Mouse (Mus musculus) embryo, embryonic 11 days (tissue): ENCODE results near the gene Tdpoz2.
"Not testable (repeated sequence)": the region's sequence is repeated elsewhere in the genome, so short reads cannot be mapped to it uniquely, and the experiment has no call there.

Experiments
- DNase-seq: peaks from one replicate; pipeline ENCODE4 v3.0.0-alpha.2; 2015

The Tdpoz2 gene

DNA sequence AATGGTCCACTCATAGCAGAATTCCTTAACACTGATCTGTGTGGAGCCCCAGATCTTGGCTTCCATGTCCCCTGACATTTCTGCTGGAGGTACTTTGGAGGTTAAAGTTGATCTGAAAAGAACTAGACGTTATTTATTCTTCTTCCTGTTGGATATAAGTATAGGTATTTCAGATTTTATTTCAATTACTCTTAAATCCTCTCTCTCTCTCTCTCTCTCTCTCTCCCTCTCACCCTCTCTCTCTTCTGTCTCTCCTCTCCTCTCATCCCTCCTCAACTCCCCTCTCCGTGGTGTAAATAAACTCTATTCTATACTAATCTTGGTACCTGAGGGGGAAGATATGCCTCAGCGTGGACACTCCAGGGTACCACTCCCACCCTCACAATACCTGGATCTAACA, at the start of gene Tdpoz2:
TSS of gene Tdpoz2 (minus strand) at position 101 of the 400 bp plus-strand sequence.
- no peak for DNase-seq

DNA sequence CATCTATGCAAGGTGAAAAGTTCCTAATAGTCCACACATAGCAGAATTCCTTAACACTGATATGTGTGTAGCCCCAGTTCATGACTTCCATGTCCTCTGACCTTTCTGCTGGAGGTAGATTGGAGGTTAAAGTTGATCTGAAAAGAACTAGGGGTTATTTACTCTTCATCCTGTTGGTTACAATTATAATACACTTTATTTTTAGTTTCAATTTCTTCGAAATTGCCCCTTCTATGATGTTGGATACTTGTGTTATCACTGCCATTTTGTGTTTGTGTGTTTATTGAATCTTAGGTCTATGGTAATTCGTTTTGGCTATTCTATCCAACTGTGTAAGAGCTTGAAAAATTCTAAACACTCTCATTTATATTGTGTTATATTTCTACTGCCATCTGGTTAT, 40.5 kb upstream of the Tdpoz2 start, which contains the start of gene Gm37596:
TSS of gene Gm37596 (minus strand) at position 101 of the 400 bp plus-strand sequence.
- not testable (repeated sequence) for DNase-seq

DNA sequence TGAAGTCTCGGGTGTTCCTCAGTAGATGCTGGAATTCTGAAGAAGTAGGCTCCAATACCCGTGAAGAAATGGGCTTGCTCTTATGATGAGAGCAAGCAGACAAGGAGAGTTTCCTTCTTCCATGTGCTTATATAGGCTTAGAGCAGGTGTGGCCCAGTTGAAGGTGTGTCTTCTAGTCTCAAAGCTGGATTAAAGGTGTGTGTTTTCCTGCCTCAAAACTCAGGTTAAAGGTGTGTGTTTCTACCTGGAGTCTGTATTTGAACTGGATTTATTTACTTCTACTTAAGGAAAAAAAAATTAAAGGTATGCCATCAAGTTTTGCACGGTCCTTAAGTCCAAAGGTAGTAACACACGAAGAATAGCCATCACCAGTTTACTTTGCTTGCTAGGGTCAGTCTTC, 23.7 kb upstream of the Tdpoz2 start, which contains the start of gene Tdpoz1:
TSS of gene Tdpoz1 (minus strand) at position 101 of the 400 bp plus-strand sequence.
- DNase-seq: not testable (repeated sequence)

DNA sequence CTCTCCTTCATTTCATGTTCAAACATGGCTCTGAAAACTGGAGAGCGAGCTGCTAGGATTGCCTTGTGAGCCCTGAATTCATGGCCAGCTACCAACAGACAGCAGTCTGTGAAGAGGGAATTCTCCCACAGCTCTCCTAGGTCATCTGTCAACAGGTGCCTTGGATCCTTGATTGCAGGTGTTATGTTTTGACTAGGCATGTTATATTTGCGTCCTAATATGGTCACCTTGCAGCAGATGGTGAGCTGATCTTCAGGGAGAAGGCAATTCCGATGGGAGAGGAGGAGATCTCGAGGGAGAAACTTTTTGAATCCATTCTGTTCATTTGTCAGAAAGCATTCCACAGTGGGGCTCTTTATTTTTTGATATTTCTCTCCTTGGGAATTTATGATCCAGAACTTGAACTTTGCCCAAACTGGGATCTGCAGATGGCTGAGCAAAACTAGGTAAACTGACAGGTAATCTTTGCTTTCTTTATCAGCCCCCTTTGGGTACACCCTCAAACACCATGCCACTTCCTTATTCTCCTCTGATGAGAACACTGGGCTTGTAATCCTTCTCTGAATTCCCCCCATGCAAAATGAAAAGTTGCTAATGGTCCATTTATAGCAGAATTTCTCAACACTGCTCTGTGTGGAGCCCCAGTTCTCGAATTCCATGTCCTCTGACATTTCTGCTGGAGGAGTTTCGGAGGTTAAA, 18.5 kb upstream of the Tdpoz2 start:
- not testable (repeated sequence) for DNase-seq

DNA sequence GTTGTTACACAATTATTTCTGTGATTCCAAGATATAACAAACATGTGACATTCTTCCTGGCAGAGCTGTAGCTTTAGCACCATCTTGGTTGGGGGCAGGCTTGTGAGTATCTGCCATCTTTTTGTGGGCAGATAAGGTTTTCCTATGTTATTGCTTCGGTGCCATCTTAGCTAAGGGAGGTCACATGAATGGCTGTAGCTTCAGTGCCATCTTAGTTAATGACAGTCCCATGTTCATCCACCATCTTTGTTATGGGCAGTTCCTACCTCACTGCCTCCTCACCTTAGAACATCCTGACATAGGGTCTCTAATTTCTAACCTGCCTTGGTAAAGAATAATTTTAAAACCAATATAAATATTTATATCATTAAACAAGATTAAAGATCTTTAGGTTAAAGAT, 1.8 kb upstream of the Tdpoz2 start:
- no peak for DNase-seq

DNA sequence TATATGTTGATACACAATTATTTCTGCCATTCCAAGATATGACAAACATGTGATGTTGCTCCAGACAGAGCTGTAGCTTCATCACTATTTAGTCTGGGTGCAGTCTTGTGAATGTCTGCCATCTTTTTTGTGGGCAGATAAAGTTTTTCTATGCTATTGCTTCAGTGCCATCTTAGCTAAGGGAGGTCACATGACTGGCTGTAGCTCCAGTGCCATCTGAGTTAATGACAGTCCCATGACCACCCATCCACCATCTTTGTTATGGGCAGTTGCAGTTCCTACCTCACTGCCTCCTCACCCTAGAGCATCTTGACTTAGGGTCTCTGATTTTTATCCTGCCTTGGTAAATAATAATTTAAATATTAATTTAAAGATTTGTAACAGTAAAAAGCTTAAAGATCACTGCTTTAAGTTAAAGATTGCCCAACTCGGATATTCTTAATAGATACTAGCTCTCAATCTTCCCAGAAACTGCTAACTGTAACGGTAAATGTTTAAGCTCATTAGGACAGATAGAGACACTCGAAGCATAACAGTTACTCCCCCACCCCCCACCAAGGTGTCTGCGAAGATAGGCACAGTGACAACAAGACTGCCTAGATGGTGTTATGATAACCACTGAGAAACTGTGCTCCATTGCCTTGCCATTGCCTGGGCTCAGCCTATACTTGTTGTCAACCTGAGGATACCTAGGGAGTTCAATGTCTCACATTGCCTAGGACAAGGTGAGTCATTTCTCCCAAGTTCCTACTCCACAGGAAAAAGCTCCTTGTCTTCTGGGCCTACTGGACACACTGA, 21.4 kb downstream of the Tdpoz2 start:
- not testable (repeated sequence) for DNase-seq

DNA sequence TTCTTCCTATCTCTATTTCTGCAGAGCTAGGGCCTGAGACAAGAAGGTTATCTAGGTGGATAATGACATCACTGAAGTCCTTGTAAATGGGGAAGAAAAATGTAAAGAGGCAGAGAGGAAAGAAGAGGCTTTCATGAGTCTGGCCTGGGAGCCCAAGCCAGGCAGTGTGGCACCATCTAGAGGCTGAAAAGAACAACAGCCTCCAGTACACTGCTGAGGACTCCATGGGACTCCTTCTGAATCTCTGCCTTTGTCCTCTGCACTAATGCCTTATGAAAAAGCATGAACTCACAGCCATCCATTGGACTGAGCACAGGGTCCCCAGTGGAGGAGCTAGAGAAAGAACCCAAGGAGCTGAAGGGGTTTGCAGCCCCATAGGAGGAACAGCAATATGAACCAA, 43.5 kb downstream of the Tdpoz2 start:
- DNase-seq: peak; percentile 37

DNA sequence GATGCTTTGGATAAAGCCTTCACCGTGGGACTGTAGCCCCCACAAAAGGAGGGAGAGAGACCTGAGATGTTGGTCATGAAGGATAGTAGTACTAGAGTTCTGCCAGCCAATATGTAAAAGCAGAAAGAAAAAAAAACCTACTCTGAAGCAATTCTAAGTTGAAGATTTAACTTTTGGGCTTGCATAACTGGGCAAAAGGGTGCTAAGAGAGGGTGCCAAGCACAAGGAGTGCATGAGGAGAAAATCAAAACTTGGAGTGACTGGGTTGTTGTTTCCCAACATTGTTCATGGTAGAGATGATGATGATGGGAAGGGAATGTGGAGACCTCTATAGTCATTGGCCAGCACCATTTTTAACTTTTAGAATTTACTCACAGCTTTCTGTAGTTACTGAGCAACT, 50.6 kb downstream of the Tdpoz2 start:
- no peak for DNase-seq
